Mouse (Mus musculus): ENCODE results near the gene Rcc1. TPM values are rescaled to one million over a fixed set of nuclear protein-coding genes. Genes with fewer than 3 reads are reported as not detected.

Rcc1 gene
- total and polyA plus RNA-seq, 2 experiments from 2014 or later: 18.6 to 20.6 TPM

DNA sequence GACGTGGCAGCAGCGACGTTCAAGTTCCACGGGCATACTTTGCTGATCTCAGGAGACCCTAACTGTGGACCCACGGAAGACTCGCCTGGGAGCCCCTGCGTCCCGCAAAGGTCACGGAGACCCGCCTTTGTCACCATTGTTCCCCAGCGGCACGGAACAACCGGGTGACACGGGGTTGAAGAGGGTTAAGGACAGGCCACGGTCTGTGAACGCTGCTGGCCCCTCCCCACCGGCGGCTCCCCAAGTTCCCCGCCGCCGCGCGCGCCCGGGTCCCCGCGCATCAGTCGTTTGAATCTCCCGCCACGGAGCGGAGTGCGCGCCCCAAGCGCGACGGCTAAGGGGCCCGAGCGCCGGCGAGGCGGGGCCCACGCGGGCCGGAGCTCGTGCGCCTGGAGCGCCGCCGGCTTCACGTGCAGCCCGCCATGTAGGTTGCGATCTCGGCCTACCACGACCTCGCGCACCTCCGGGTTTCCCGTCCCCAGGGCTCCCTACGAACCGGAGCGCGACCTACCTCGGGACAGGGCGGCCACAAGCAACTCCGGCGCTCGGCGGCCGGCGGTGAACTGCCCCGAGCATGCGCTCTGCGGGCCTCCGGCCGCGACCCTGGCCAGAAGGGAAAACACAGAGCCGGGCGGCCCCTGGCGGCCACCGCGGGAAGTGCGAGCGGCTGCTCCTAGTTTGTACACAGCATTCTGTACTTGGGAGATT, 8.1 kb downstream of the Rcc1 start:
- H3K27ac ChIP-seq (ENCODE audit: low read depth): peak overlapping the region; percentile 62
- H3K36me3 ChIP-seq (replicated peaks; ENCODE audit: control insufficient read depth, insufficient read depth, low read length): peaks cover 8% of the 10 kb centered on the region
- H3K4me3 ChIP-seq (ENCODE audit: low read depth, low read length): peak overlapping the region; percentile 75
- H3K4me1 ChIP-seq (ENCODE audit: control insufficient read depth, insufficient read depth): peaks cover 13% of the 10 kb centered on the region
- DNase-seq (ENCODE audit: low spot score): peak; percentile 78
- WGBS: under 1% methylated on average over 83 of the region's 83 CpGs
- H3K4me2 ChIP-seq (ENCODE audit: low read depth, low read length): peak overlapping the region; percentile 89
- no peaks in the 10 kb centered on the region for H3K27me3 ChIP-seq (ENCODE audit: control insufficient read depth, insufficient read depth, low read length)
- ATAC-seq (ENCODE audit: insufficient read depth, low read depth): peak; percentile 92
- no peaks in the 10 kb centered on the region for H3K9me3 ChIP-seq (replicated peaks; ENCODE audit: control insufficient read depth, low read length)
- TF ChIP-seq CTCF (IDR thresholded peaks at IDR 0.05; ENCODE audit: low read depth) (peak; percentile 95), EP300 (IDR thresholded peaks at IDR 0.05; ENCODE audit: low read depth) (no peak)
- H3K9ac ChIP-seq (replicated peaks; ENCODE audit: low read depth, low read length): peak overlapping the region; percentile 74

GRCm38 (mm10) chr4:132344403-132345134, 8.8 kb downstream of the Rcc1 start:
- H3K27ac ChIP-seq (ENCODE audit: low read depth): no peak overlapping the region
- H3K9ac ChIP-seq (replicated peaks; ENCODE audit: low read depth, low read length): peak overlapping the region; percentile 74
- H3K4me2 ChIP-seq (ENCODE audit: low read depth, low read length): peak overlapping the region; percentile 89
- ATAC-seq (ENCODE audit: insufficient read depth, low read depth) (0 out of 2 replicates have a peak, but pooled peaks have one; percentile 2), DNase-seq (ENCODE audit: low spot score) (no peak)
- 0 out of 2 replicates have a peak, but pooled peaks cover 3% of the 10 kb centered on the region for H3K36me3 ChIP-seq (replicated peaks; ENCODE audit: control insufficient read depth, insufficient read depth, low read length)
- TF ChIP-seq CTCF (IDR thresholded peaks at IDR 0.05; ENCODE audit: low read depth) (no peak), EP300 (IDR thresholded peaks at IDR 0.05; ENCODE audit: low read depth) (no peak)
- peaks cover 13% of the 10 kb centered on the region for H3K4me1 ChIP-seq (ENCODE audit: control insufficient read depth, insufficient read depth)
- 7% methylated on average over 13 of the region's 13 CpGs for WGBS
- H3K27me3 ChIP-seq (ENCODE audit: control insufficient read depth, insufficient read depth, low read length): no peaks in the 10 kb centered on the region
- H3K4me3 ChIP-seq (ENCODE audit: low read depth, low read length): peak overlapping the region; percentile 75
- H3K9me3 ChIP-seq (replicated peaks; ENCODE audit: control insufficient read depth, low read length): no peaks in the 10 kb centered on the region

GRCm38 (mm10) chr4:132341451-132341850, 12.0 kb downstream of the Rcc1 start:
- DNase-seq (ENCODE audit: low spot score) (no peak), ATAC-seq (ENCODE audit: insufficient read depth, low read depth) (no peak)
- Histone ChIP-seq H3K4me1 (ENCODE audit: control insufficient read depth, insufficient read depth) (peaks cover 13% of the 10 kb centered on the region), H3K9ac (replicated peaks; ENCODE audit: low read depth, low read length) (no peak overlapping the region), H3K36me3 (replicated peaks; ENCODE audit: control insufficient read depth, insufficient read depth, low read length) (peaks cover 18% of the 10 kb centered on the region), H3K27me3 (ENCODE audit: control insufficient read depth, insufficient read depth, low read length) (no peaks in the 10 kb centered on the region), H3K27ac (ENCODE audit: low read depth) (no peak overlapping the region), H3K4me2 (ENCODE audit: low read depth, low read length) (no peak overlapping the region), H3K4me3 (ENCODE audit: low read depth, low read length) (no peak overlapping the region), H3K9me3 (replicated peaks; ENCODE audit: control insufficient read depth, low read length) (no peaks in the 10 kb centered on the region)
- WGBS: 89% methylated on average over 3 of the region's 3 CpGs
- TF ChIP-seq EP300 (IDR thresholded peaks at IDR 0.05; ENCODE audit: low read depth) (no peak), CTCF (IDR thresholded peaks at IDR 0.05; ENCODE audit: low read depth) (no peak)

DNA sequence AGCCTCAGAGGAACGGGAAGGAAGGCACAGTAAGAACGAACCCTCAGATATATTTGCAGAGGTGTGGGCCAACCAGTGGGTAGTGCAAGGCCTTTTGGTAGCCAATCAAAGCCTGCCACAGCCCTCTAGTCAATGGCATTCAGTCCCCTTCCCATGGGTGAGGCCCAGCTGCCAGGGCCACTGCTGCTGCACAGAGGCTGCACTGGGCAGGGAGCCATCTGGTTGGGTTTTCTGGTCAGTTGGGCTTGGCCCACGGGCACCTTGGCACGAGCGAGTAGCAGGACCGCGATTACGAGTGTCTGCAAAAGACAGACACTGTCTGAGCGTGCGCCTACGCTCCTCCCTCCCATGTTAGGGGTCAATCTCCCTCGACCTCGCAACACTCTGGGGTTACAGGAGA, 14.5 kb downstream of the Rcc1 start:
- Histone ChIP-seq H3K4me2 (ENCODE audit: low read depth, low read length) (no peak overlapping the region), H3K27ac (ENCODE audit: low read depth) (no peak overlapping the region), H3K4me1 (ENCODE audit: control insufficient read depth, insufficient read depth) (peaks cover 3% of the 10 kb centered on the region), H3K9me3 (replicated peaks; ENCODE audit: control insufficient read depth, low read length) (no peaks in the 10 kb centered on the region), H3K9ac (replicated peaks; ENCODE audit: low read depth, low read length) (no peak overlapping the region), H3K27me3 (ENCODE audit: control insufficient read depth, insufficient read depth, low read length) (no peaks in the 10 kb centered on the region), H3K36me3 (replicated peaks; ENCODE audit: control insufficient read depth, insufficient read depth, low read length) (peaks cover 42% of the 10 kb centered on the region), H3K4me3 (ENCODE audit: low read depth, low read length) (no peak overlapping the region)
- TF ChIP-seq EP300 (IDR thresholded peaks at IDR 0.05; ENCODE audit: low read depth) (no peak), CTCF (IDR thresholded peaks at IDR 0.05; ENCODE audit: low read depth) (no peak)
- 77% methylated on average over 13 of the region's 13 CpGs for WGBS
- no peak for DNase-seq (ENCODE audit: low spot score)
- ATAC-seq (ENCODE audit: insufficient read depth, low read depth): no peak

- 52% methylated on average over 6 of the region's 6 CpGs for WGBS
- no peaks in the 10 kb centered on the region for H3K27me3 ChIP-seq (ENCODE audit: control insufficient read depth, insufficient read depth, low read length)
Observed at GRCm38 (mm10) chr4:132332880-132333279, 20.5 kb downstream of the Rcc1 start.

More at GRCm38 (mm10) chr4:132332880-132333279, 20.5 kb downstream of the Rcc1 start:
- Histone ChIP-seq H3K9me3 (replicated peaks; ENCODE audit: control insufficient read depth, low read length) (no peaks in the 10 kb centered on the region), H3K9ac (replicated peaks; ENCODE audit: low read depth, low read length) (no peak overlapping the region), H3K36me3 (replicated peaks; ENCODE audit: control insufficient read depth, insufficient read depth, low read length) (peaks cover 50% of the 10 kb centered on the region), H3K27ac (ENCODE audit: low read depth) (no peak overlapping the region), H3K4me2 (ENCODE audit: low read depth, low read length) (no peak overlapping the region), H3K4me1 (ENCODE audit: control insufficient read depth, insufficient read depth) (peaks cover 7% of the 10 kb centered on the region), H3K4me3 (ENCODE audit: low read depth, low read length) (no peak overlapping the region)
- DNase-seq (ENCODE audit: low spot score) (no peak), ATAC-seq (ENCODE audit: insufficient read depth, low read depth) (no peak)
- TF ChIP-seq EP300 (IDR thresholded peaks at IDR 0.05; ENCODE audit: low read depth) (no peak), CTCF (IDR thresholded peaks at IDR 0.05; ENCODE audit: low read depth) (no peak)

Measured in heart, postnatal 0 days (tissue).